19 mouse cellular contexts compared by ENCODE assay signal in genomic region chr12:74333706-74334105, GRCm38 (mm10). TPM values are rescaled to one million over a fixed set of nuclear protein-coding genes. Genes with fewer than 3 reads are reported as not detected.
DNase-seq lines count a peak whose midpoint lies in the region; ATAC-seq and TF ChIP-seq lines count a peak whose summit lies in the region.
"Had no signal": no experiment of that assay in that cellular context is flagged by ENCODE, and none has a peak within 500 bp of the region (broad histone marks: within the 10 kb centered on the region; RNA-seq: fewer than 3 reads in every experiment).

No protein-coding gene starts in this region.

- DNase-seq in heart, adult 11 months: peak; percentile 73
- no peak for DNase-seq in heart, adult 9 months (ENCODE audit: low spot score in 2 of 2)
- DNase-seq in liver, embryonic 11.5 days (ENCODE audit: low spot score): peak; percentile 20
- no peak for DNase-seq in liver, postnatal 0 days

- H3K9ac ChIP-seq in liver, embryonic 11.5 days (ENCODE audit: low read depth, low read length): no peak overlapping the region
- H3K9ac ChIP-seq in liver, postnatal 0 days (replicated peaks): no peak overlapping the region
- no peak overlapping the region for H3K9ac ChIP-seq in midbrain, embryonic 13.5 days (replicated peaks)
- no peak overlapping the region for H3K9ac ChIP-seq in midbrain, embryonic 15.5 days
- H3K9ac ChIP-seq: embryonic facial prominence, embryonic 12.5 days; forebrain, embryonic 13.5 days; forebrain, embryonic 15.5 days had no signal

- H3K36me3 ChIP-seq in liver, embryonic 11.5 days (ENCODE audit: control insufficient read depth, insufficient read depth, low read length): no peaks in the 10 kb centered on the region
- no peaks in the 10 kb centered on the region for H3K36me3 ChIP-seq in liver, postnatal 0 days (replicated peaks; ENCODE audit: insufficient read depth, low read length)
- H3K36me3 ChIP-seq in midbrain, embryonic 13.5 days: no peaks in the 10 kb centered on the region
- H3K36me3 ChIP-seq in midbrain, embryonic 15.5 days (replicated peaks): no peaks in the 10 kb centered on the region
- H3K36me3 ChIP-seq: embryonic facial prominence, embryonic 10.5 days; embryonic facial prominence, embryonic 12.5 days; forebrain, embryonic 15.5 days; G1E had no signal

- no peak overlapping the region for H3K27ac ChIP-seq in liver, embryonic 11.5 days (ENCODE audit: low read depth, low read length)
- H3K27ac ChIP-seq in liver, postnatal 0 days (ENCODE audit: low read depth): no peak overlapping the region
- no peak overlapping the region for H3K27ac ChIP-seq in midbrain, embryonic 13.5 days
- no peak overlapping the region for H3K27ac ChIP-seq in midbrain, embryonic 15.5 days
- H3K27ac ChIP-seq: embryonic facial prominence, embryonic 10.5 days; embryonic facial prominence, embryonic 12.5 days; forebrain, embryonic 13.5 days; forebrain, embryonic 15.5 days had no signal

- H3K9me3 ChIP-seq in liver, embryonic 11.5 days (ENCODE audit: control insufficient read depth, low read length): no peaks in the 10 kb centered on the region
- no peaks in the 10 kb centered on the region for H3K9me3 ChIP-seq in liver, postnatal 0 days (ENCODE audit: low read length)
- no peaks in the 10 kb centered on the region for H3K9me3 ChIP-seq in midbrain, embryonic 13.5 days
- H3K9me3 ChIP-seq in midbrain, embryonic 15.5 days: no peaks in the 10 kb centered on the region
- H3K9me3 ChIP-seq: embryonic facial prominence, embryonic 10.5 days; embryonic facial prominence, embryonic 12.5 days; forebrain, embryonic 13.5 days; forebrain, embryonic 15.5 days had no signal

- no peak for TF ChIP-seq EP300 in liver, postnatal 0 days (IDR thresholded peaks at IDR 0.05; ENCODE audit: low read depth)

- H3K4me3 ChIP-seq in liver, embryonic 11.5 days (ENCODE audit: low read depth, low read length): no peak overlapping the region
- no peak overlapping the region for H3K4me3 ChIP-seq in liver, postnatal 0 days (ENCODE audit: low read depth, low read length)
- H3K4me3 ChIP-seq in midbrain, embryonic 13.5 days (replicated peaks): no peak overlapping the region
- no peak overlapping the region for H3K4me3 ChIP-seq in midbrain, embryonic 15.5 days
- H3K4me3 ChIP-seq: embryonic facial prominence, embryonic 10.5 days; embryonic facial prominence, embryonic 12.5 days; forebrain, embryonic 13.5 days; forebrain, embryonic 15.5 days had no signal

- no peaks in the 10 kb centered on the region for H3K27me3 ChIP-seq in liver, embryonic 11.5 days (replicated peaks; ENCODE audit: control insufficient read depth, insufficient read depth, low read length)
- H3K27me3 ChIP-seq in liver, postnatal 0 days (ENCODE audit: insufficient read depth, low read length): no peaks in the 10 kb centered on the region
- no peaks in the 10 kb centered on the region for H3K27me3 ChIP-seq in midbrain, embryonic 13.5 days
- H3K27me3 ChIP-seq in midbrain, embryonic 15.5 days (replicated peaks): no peaks in the 10 kb centered on the region
- H3K27me3 ChIP-seq: CH12.LX; embryonic facial prominence, embryonic 12.5 days; forebrain, embryonic 13.5 days; forebrain, embryonic 15.5 days; Patski had no signal

- H3K4me1 ChIP-seq in liver, embryonic 11.5 days (replicated peaks; ENCODE audit: control insufficient read depth, insufficient read depth, low read length): no peaks in the 10 kb centered on the region
- H3K4me1 ChIP-seq in liver, postnatal 0 days (ENCODE audit: insufficient read depth): no peaks in the 10 kb centered on the region
- no peaks in the 10 kb centered on the region; the same call in 1 of the 2 replicates for H3K4me1 ChIP-seq in midbrain, embryonic 13.5 days (replicated peaks)
- H3K4me1 ChIP-seq in midbrain, embryonic 15.5 days: no peaks in the 10 kb centered on the region; the same call in 1 of the 2 replicates
- H3K4me1 ChIP-seq: embryonic facial prominence, embryonic 10.5 days; embryonic facial prominence, embryonic 12.5 days; forebrain, embryonic 13.5 days; forebrain, embryonic 15.5 days had no signal

- no peak for TF ChIP-seq CTCF in liver, postnatal 0 days (IDR thresholded peaks at IDR 0.05; ENCODE audit: low read depth)

- WGBS in liver, embryonic 11.5 days: 82% methylated on average over 6 of the region's 6 CpGs
- 78% methylated on average over 6 of the region's 6 CpGs for WGBS in liver, postnatal 0 days (ENCODE audit: insufficient replicate concordance)
- 82% methylated on average over 6 of the region's 6 CpGs for WGBS in midbrain, embryonic 13.5 days
- 81% methylated on average over 6 of the region's 6 CpGs for WGBS in midbrain, embryonic 15.5 days

- H3K4me2 ChIP-seq in liver, embryonic 11.5 days: no peak overlapping the region
- no peak overlapping the region for H3K4me2 ChIP-seq in liver, postnatal 0 days (ENCODE audit: low read depth, low read length)
- no peak overlapping the region for H3K4me2 ChIP-seq in midbrain, embryonic 13.5 days (replicated peaks)
- H3K4me2 ChIP-seq in midbrain, embryonic 15.5 days: no peak overlapping the region
- H3K4me2 ChIP-seq: embryonic facial prominence, embryonic 12.5 days; forebrain, embryonic 13.5 days; forebrain, embryonic 15.5 days had no signal

- no peak for ATAC-seq in liver, embryonic 11.5 days (replicated peaks; ENCODE audit: low FRiP score)
- ATAC-seq in liver, postnatal 0 days: no peak
- ATAC-seq in midbrain, embryonic 13.5 days: 0 out of 2 replicates have a peak, but pooled peaks have one; percentile 4
- ATAC-seq in midbrain, embryonic 15.5 days (replicated peaks): no peak
- ATAC-seq: activated CD4-positive, CD25-positive, alpha-beta regulatory T cell, adult 4 months; CD4-positive, CD25-positive, alpha-beta regulatory T cell, adult 4 months; Patski had no signal

RNA-seq across cellular contexts. Expression of gene Gm11042, which starts 17.5 kb away (rescaled TPM):
- not detected in 2 replicates for polyA plus RNA-seq in liver, embryonic 11.5 days (2014; fragmentation: Nextera tagmentation; extraction: Ambion mirVana)
- not detected in 2 replicates for polyA plus RNA-seq in liver, postnatal 0 days (2015; fragmentation: Nextera tagmentation; extraction: Ambion mirVana)
- not detected in 2 replicates for polyA plus RNA-seq in midbrain, embryonic 13.5 days (2015; fragmentation: Nextera tagmentation; extraction: Ambion mirVana)
- polyA plus RNA-seq in midbrain, embryonic 15.5 days (2015; fragmentation: Nextera tagmentation; extraction: Ambion mirVana): not detected in 2 replicates
- polyA plus RNA-seq: activated CD4-positive, CD25-positive, alpha-beta regulatory T cell, adult 4 months; CD4-positive, CD25-positive, alpha-beta regulatory T cell, adult 4 months; cerebellum, adult 2 months; cortical plate, adult 2 months; embryonic facial prominence, embryonic 10.5 days; embryonic facial prominence, embryonic 12.5 days; embryonic facial prominence, embryonic 14.5 days; forebrain, embryonic 11.5 days; forebrain, embryonic 13.5 days; forebrain, embryonic 15.5 days; G1E; Patski had no signal

Comparison
In these comparisons a context has a peak if more than half of its experiments do, and no peak if none do; other contexts are left out.
1. DNase-seq: peak in heart, adult 11 months (single experiment) and liver, embryonic 11.5 days (single experiment); none in heart, adult 9 months (0 of 2) and liver, postnatal 0 days (single experiment).